Mouse (Mus musculus): ENCODE results near the gene Gm4214. TPM values are rescaled to one million over a fixed set of nuclear protein-coding genes. Genes with fewer than 3 reads are reported as not detected.
"Not testable (repeated sequence)": the region's sequence is repeated elsewhere in the genome, so short reads cannot be mapped to it uniquely, and the experiment has no call there.

The Gm4214 gene
- polyA plus RNA-seq (2014; fragmentation: Nextera tagmentation; extraction: Ambion mirVana): not detected in 2 replicates

GRCm38 (mm10) chr7:22984573-22984972, at the start of gene Gm4214:
TSS of gene Gm4214 (minus strand) at chr7:22984673.
- WGBS: no CpG with 5 or more reads among the region's 5 CpGs
- H3K4me1 ChIP-seq (ENCODE audit: control insufficient read depth, insufficient read depth, low read length); H3K4me3 ChIP-seq (ENCODE audit: low read depth, low read length); DNase-seq (ENCODE audit: low spot score); H3K4me2 ChIP-seq (ENCODE audit: low read depth); H3K27me3 ChIP-seq (ENCODE audit: control insufficient read depth, insufficient read depth, low read length); H3K27ac ChIP-seq (ENCODE audit: low read depth, low read length); ATAC-seq (ENCODE audit: insufficient read depth, low FRiP score, low TSS enrichment); H3K36me3 ChIP-seq (ENCODE audit: control insufficient read depth, insufficient read depth, low read length); H3K9ac ChIP-seq (ENCODE audit: low read length); H3K9me3 ChIP-seq (ENCODE audit: control insufficient read depth, low read length): not testable (repeated sequence)

GRCm38 (mm10) chr7:23019823-23020222, 35.4 kb upstream of the Gm4214 start, which contains the start of gene Gm4216:
TSS of gene Gm4216 (minus strand) at chr7:23019923.
- ATAC-seq (ENCODE audit: insufficient read depth, low FRiP score, low TSS enrichment); H3K9ac ChIP-seq (ENCODE audit: low read length); H3K27me3 ChIP-seq (ENCODE audit: control insufficient read depth, insufficient read depth, low read length); H3K27ac ChIP-seq (ENCODE audit: low read depth, low read length); H3K9me3 ChIP-seq (ENCODE audit: control insufficient read depth, low read length); DNase-seq (ENCODE audit: low spot score); H3K4me3 ChIP-seq (ENCODE audit: low read depth, low read length); H3K36me3 ChIP-seq (ENCODE audit: control insufficient read depth, insufficient read depth, low read length); H3K4me1 ChIP-seq (ENCODE audit: control insufficient read depth, insufficient read depth, low read length); H3K4me2 ChIP-seq (ENCODE audit: low read depth): not testable (repeated sequence)
- no CpG with 5 or more reads among the region's 3 CpGs for WGBS

Other genes starting within 250 kb of the Gm4214 start
- not detected in 2 replicates for gene Vmn1r157, start 223.0 kb downstream of the Gm4214 start, polyA plus RNA-seq (2014; fragmentation: Nextera tagmentation; extraction: Ambion mirVana)
- gene Vmn1r158, start 193.9 kb downstream of the Gm4214 start, polyA plus RNA-seq (2014; fragmentation: Nextera tagmentation; extraction: Ambion mirVana): not detected in 2 replicates
- gene Vmn1r159, start 141.1 kb downstream of the Gm4214 start, polyA plus RNA-seq (2014; fragmentation: Nextera tagmentation; extraction: Ambion mirVana): not detected in 2 replicates
- not detected in 2 replicates for gene Vmn1r160, start 113.4 kb downstream of the Gm4214 start, polyA plus RNA-seq (2014; fragmentation: Nextera tagmentation; extraction: Ambion mirVana)
- not detected in 2 replicates for gene Gm4216, start 35.2 kb upstream of the Gm4214 start, polyA plus RNA-seq (2014; fragmentation: Nextera tagmentation; extraction: Ambion mirVana)
- not detected in 2 replicates for gene Vmn1r163, start 70.9 kb upstream of the Gm4214 start, polyA plus RNA-seq (2014; fragmentation: Nextera tagmentation; extraction: Ambion mirVana)
- gene Gm8720, start 82.8 kb upstream of the Gm4214 start, polyA plus RNA-seq (2014; fragmentation: Nextera tagmentation; extraction: Ambion mirVana): not detected in 2 replicates
- not detected in 2 replicates for gene Gm10662, start 159.8 kb upstream of the Gm4214 start, polyA plus RNA-seq (2014; fragmentation: Nextera tagmentation; extraction: Ambion mirVana)
- not detected in 2 replicates for gene Vmn1r165, start 232.7 kb upstream of the Gm4214 start, polyA plus RNA-seq (2014; fragmentation: Nextera tagmentation; extraction: Ambion mirVana)